1 mouse cellular context compared by ENCODE assay signal in genomic region chr4:152263089-152263488, GRCm38 (mm10).
TF ChIP-seq lines count a peak whose summit lies in the region.

No protein-coding gene starts in this region.

TF ChIP-seq in MEL, 35 proteins besides CTCF, POLR2A, EP300 and RAD21 (continued from another document):
- no peak for TF ChIP-seq BHLHE40 (IDR thresholded peaks at IDR 0.05; ENCODE audit: borderline replicate concordance, low read depth, low read length)
- TF ChIP-seq CHD2 (IDR thresholded peaks at IDR 0.05; ENCODE audit: low read length), result no peak
- no peak for TF ChIP-seq JUND (IDR thresholded peaks at IDR 0.05; ENCODE audit: low read depth, low read length)
- no peak for TF ChIP-seq ZNF384 (IDR thresholded peaks at IDR 0.05; ENCODE audit: low read depth, low read length)
- no peak for TF ChIP-seq RCOR1 (IDR thresholded peaks at IDR 0.05; ENCODE audit: low read depth, low read length)
- no peak for TF ChIP-seq SIN3A (IDR thresholded peaks at IDR 0.05; ENCODE audit: low read length)
- TF ChIP-seq ZMIZ1 (IDR thresholded peaks at IDR 0.05; ENCODE audit: low read depth, low read length), result no peak
- no peak for TF ChIP-seq E2F4 (IDR thresholded peaks at IDR 0.05; ENCODE audit: borderline replicate concordance, low read depth, low read length)
- no peak for TF ChIP-seq MAFK (IDR thresholded peaks at IDR 0.05; ENCODE audit: borderline replicate concordance, low read depth, low read length)
